Mouse (Mus musculus) retina, postnatal 1 day (tissue): Measurements from ENCODE around the gene Rp9.
A peak's percentile ranks its signal among the peaks of the same experiment; 100 is the strongest.
"Not testable (repeated sequence)": the region's sequence is repeated elsewhere in the genome, so short reads cannot be mapped to it uniquely, and the experiment has no call there.

Experiments
- DNase-seq: peaks from one replicate; pipeline ENCODE4 v3.0.0-alpha.2; 2012

The Rp9 gene

GRCm38 (mm10) chr9:22457142-22457835 lies 12.3 kb downstream of the Rp9 start:
- no peak for DNase-seq

- DNase-seq: no peak
These were observed 14.5 kb downstream of the Rp9 start for GRCm38 (mm10) chr9:22455041-22455440.

- not testable (repeated sequence) for DNase-seq
These were observed 15.6 kb downstream of the Rp9 start, which contains the start of gene Gm17545 for GRCm38 (mm10) chr9:22453990-22454389. Gene Gm17545 (plus strand): TSS chr9:22454290.

- DNase-seq: no peak
These were observed 16.0 kb downstream of the Rp9 start for GRCm38 (mm10) chr9:22453501-22453924.

GRCm38 (mm10) chr9:22452697-22453096 lies 16.8 kb downstream of the Rp9 start:
- no peak for DNase-seq

- no peak for DNase-seq
These were observed 20.3 kb downstream of the Rp9 start for GRCm38 (mm10) chr9:22449209-22449608.

GRCm38 (mm10) chr9:22448420-22448819 lies 21.1 kb downstream of the Rp9 start:
- no peak for DNase-seq

- no peak for DNase-seq
These were observed 22.3 kb downstream of the Rp9 start for GRCm38 (mm10) chr9:22447213-22447612.

- DNase-seq: no peak
These were observed 24.4 kb downstream of the Rp9 start for GRCm38 (mm10) chr9:22445123-22445522.

- DNase-seq: no peak
These were observed 26.4 kb downstream of the Rp9 start for GRCm38 (mm10) chr9:22443157-22443556.

GRCm38 (mm10) chr9:22438826-22439225 lies 30.7 kb downstream of the Rp9 start:
- DNase-seq: no peak

- no peak for DNase-seq
These were observed 35.4 kb downstream of the Rp9 start for GRCm38 (mm10) chr9:22434101-22434500.

- no peak for DNase-seq
These were observed 36.3 kb downstream of the Rp9 start for GRCm38 (mm10) chr9:22433221-22433620.

GRCm38 (mm10) chr9:22430315-22430840 lies 39.2 kb downstream of the Rp9 start:
- DNase-seq: no peak

- peak; percentile 6 for DNase-seq
These were observed 39.9 kb downstream of the Rp9 start for GRCm38 (mm10) chr9:22429533-22430241.

GRCm38 (mm10) chr9:22428666-22429410 lies 40.7 kb downstream of the Rp9 start:
- no peak for DNase-seq

GRCm38 (mm10) chr9:22428028-22428665 lies 41.4 kb downstream of the Rp9 start:
- no peak for DNase-seq

GRCm38 (mm10) chr9:22424719-22425118 lies 44.8 kb downstream of the Rp9 start:
- DNase-seq: no peak

GRCm38 (mm10) chr9:22424196-22424595 lies 45.3 kb downstream of the Rp9 start:
- DNase-seq: no peak

GRCm38 (mm10) chr9:22423507-22423906 lies 46.0 kb downstream of the Rp9 start:
- no peak for DNase-seq

- no peak for DNase-seq
These were observed 47.0 kb downstream of the Rp9 start for GRCm38 (mm10) chr9:22422559-22422958.

GRCm38 (mm10) chr9:22420491-22420890 lies 49.1 kb downstream of the Rp9 start:
- no peak for DNase-seq

GRCm38 (mm10) chr9:22419877-22420276 lies 49.7 kb downstream of the Rp9 start:
- DNase-seq: no peak
